Comparison of ENCODE assay signal across 9 mouse cellular contexts in genomic region chr6:99968889-99969288, GRCm38 (mm10).
DNase-seq lines count a peak whose midpoint lies in the region; ATAC-seq lines count a peak whose summit lies in the region.
"Had no signal": no experiment of that assay in that cellular context is flagged by ENCODE, and none has a peak within 500 bp of the region (broad histone marks: within the 10 kb centered on the region; RNA-seq: fewer than 3 reads in every experiment).

No protein-coding gene starts in this region.

- 46% methylated on average over 5 of the region's 5 CpGs for WGBS in forebrain, embryonic 13.5 days
- WGBS in forebrain, embryonic 11.5 days, result 70% methylated on average over 5 of the region's 5 CpGs

- H3K27ac ChIP-seq in forebrain, embryonic 13.5 days, result peak overlapping the region; percentile 60
- no peak overlapping the region for H3K27ac ChIP-seq in forebrain, embryonic 11.5 days (ENCODE audit: low read depth, low read length)
- H3K27ac ChIP-seq: limb, embryonic 12.5 days had no signal

- H3K9me3 ChIP-seq in forebrain, embryonic 13.5 days (replicated peaks), result peaks cover 3% of the 10 kb centered on the region; the same call in 1 of the 2 replicates
- no peaks in the 10 kb centered on the region for H3K9me3 ChIP-seq in forebrain, embryonic 11.5 days (ENCODE audit: control insufficient read depth, low read length)
- H3K9me3 ChIP-seq: limb, embryonic 12.5 days had no signal

- H3K4me2 ChIP-seq in forebrain, embryonic 13.5 days, result peak overlapping the region; percentile 17; the same call in 1 of the 2 replicates
- H3K4me2 ChIP-seq in forebrain, embryonic 11.5 days (ENCODE audit: low read depth, low read length, severe bottlenecking), result no peak overlapping the region
- H3K4me2 ChIP-seq: limb, embryonic 12.5 days had no signal

- H3K9ac ChIP-seq in forebrain, embryonic 13.5 days, result no peak overlapping the region
- no peak overlapping the region for H3K9ac ChIP-seq in forebrain, embryonic 11.5 days (ENCODE audit: low read length)
- H3K9ac ChIP-seq: limb, embryonic 12.5 days had no signal

- intact Hi-C loops in gastrocnemius, postnatal 36 days (cut with DNase I), result no loop called here

- no peak for DNase-seq in forebrain, embryonic 11.5 days (ENCODE audit: low spot score)
- peak; percentile 99 for DNase-seq in cerebellum, adult 8-10 months
- peak; percentile 39 to 45 for DNase-seq in gastrocnemius, postnatal 36 days
- peak; percentile 42 to 46 for DNase-seq in left cerebral cortex, adult 18-20 months (ENCODE audit: low spot score in 2 of 2)
- peak; percentile 67 for DNase-seq in right cerebral cortex, postnatal 14 days
- no peak for DNase-seq in thymus, postnatal 36 days

- no peaks in the 10 kb centered on the region for H3K36me3 ChIP-seq in forebrain, embryonic 13.5 days (ENCODE audit: poor library complexity, severe bottlenecking)
- no peaks in the 10 kb centered on the region for H3K36me3 ChIP-seq in forebrain, embryonic 11.5 days (ENCODE audit: control insufficient read depth, insufficient read depth, low read length)
- H3K36me3 ChIP-seq: limb, embryonic 12.5 days had no signal

- peak; percentile 93 for ATAC-seq in forebrain, embryonic 13.5 days
- ATAC-seq in forebrain, embryonic 11.5 days (replicated peaks; ENCODE audit: low FRiP score), result no peak
- ATAC-seq in inflammation-experienced regulatory T-cells, adult 6 months, result no peak

- peaks cover 45% of the 10 kb centered on the region for H3K4me1 ChIP-seq in forebrain, embryonic 13.5 days
- no peaks in the 10 kb centered on the region for H3K4me1 ChIP-seq in forebrain, embryonic 11.5 days (replicated peaks; ENCODE audit: control insufficient read depth, insufficient read depth, low read length)

- H3K4me3 ChIP-seq in forebrain, embryonic 13.5 days, result no peak overlapping the region
- no peak overlapping the region for H3K4me3 ChIP-seq in forebrain, embryonic 11.5 days (ENCODE audit: low read depth, low read length)
- H3K4me3 ChIP-seq: limb, embryonic 12.5 days had no signal

- no peaks in the 10 kb centered on the region; the same call in 1 of the 2 replicates for H3K27me3 ChIP-seq in forebrain, embryonic 13.5 days
- no peaks in the 10 kb centered on the region for H3K27me3 ChIP-seq in forebrain, embryonic 11.5 days (ENCODE audit: control insufficient read depth, insufficient read depth, low read length)

Comparison
In these comparisons a context has a peak if more than half of its experiments do, and no peak if none do; other contexts are left out.
1. DNase-seq: peak in cerebellum, adult 8-10 months (single experiment), gastrocnemius, postnatal 36 days (2 of 2), left cerebral cortex, adult 18-20 months (2 of 2) and right cerebral cortex, postnatal 14 days (single experiment); none in forebrain, embryonic 11.5 days (single experiment) and thymus, postnatal 36 days (0 of 2).